Mouse (Mus musculus) layer of hippocampus, adult 2 months (tissue): ENCODE measurements around the gene Tbc1d16. TPM values are rescaled to one million over a fixed set of nuclear protein-coding genes. Genes with fewer than 3 reads are reported as not detected.

Source experiments
- DNase-seq, 2 experiments: peaks; one replicate each; pipeline ENCODE4 v3.0.0; 2022; ENCODE audit warnings: low spot score in 2 of 2
- H3K27ac ChIP-seq: fragments of 200-600 bp; 2 replicates; pipeline ENCODE4 v1.8.1; 2022
- H3K4me3 ChIP-seq: fragments of 200-600 bp; 2 replicates; pipeline ENCODE4 v1.8.1; 2022; ENCODE audit warnings: mild to moderate bottlenecking
- CTCF ChIP-seq: fragments of 200-600 bp; conservative IDR thresholded peaks from 2 replicates; pipeline ENCODE4 v1.8.1; 2022; ENCODE audit warnings: antibody characterized with exemption, mild to moderate bottlenecking, moderate library complexity
- total RNA-seq, 2 experiments: library from RNA; stranded (reverse); gene quantifications; 2 replicates each; pipeline ENCODE4 v1.2.3; 2021

Gene Tbc1d16
- total RNA-seq, 2 experiments from 2014 or later: 44.0 to 44.1 TPM

DNA sequence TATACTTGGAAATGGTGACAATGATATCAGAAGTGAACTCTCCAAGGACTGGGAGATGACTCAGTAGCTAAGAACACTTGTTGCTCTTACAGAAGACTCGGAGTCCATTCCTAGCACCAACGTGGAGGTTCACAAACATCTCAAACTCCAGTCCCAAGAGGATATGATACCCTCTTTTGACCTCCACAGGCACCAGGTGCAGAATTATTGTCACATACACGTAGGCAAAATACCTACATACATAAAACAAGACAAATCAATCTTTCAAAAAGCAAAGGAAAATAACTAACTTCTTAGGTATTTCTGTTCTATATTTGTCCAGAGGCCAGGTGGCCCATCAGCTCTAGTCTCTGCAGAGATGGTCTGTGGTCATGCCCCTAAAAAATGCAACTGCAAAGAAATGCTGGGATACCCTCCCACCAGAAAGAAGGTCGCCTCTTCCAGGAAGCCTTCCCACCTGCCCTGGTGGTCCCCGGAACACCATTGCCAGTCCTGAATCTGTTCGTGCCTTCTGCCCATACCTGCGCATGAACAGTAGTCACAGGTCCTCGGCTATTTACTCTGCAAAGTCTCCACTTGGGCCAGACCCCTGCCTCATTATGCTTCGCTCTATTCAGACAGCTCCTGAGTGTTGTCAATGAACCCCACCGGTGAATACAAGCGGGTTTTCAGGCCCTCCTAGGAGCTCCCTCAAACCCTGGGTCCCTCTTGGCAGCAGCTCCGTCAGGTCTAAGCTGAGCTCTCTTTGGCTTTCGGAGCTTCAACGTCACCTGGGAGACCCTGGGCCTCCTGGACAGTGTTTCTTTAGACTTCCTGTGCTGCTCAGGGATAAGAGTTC is 95.9 kb downstream of the Tbc1d16 start:
- H3K27ac ChIP-seq: no peak overlapping the region
- TF ChIP-seq CTCF: no peak
- DNase-seq: no peak
- no peak overlapping the region for H3K4me3 ChIP-seq

DNA sequence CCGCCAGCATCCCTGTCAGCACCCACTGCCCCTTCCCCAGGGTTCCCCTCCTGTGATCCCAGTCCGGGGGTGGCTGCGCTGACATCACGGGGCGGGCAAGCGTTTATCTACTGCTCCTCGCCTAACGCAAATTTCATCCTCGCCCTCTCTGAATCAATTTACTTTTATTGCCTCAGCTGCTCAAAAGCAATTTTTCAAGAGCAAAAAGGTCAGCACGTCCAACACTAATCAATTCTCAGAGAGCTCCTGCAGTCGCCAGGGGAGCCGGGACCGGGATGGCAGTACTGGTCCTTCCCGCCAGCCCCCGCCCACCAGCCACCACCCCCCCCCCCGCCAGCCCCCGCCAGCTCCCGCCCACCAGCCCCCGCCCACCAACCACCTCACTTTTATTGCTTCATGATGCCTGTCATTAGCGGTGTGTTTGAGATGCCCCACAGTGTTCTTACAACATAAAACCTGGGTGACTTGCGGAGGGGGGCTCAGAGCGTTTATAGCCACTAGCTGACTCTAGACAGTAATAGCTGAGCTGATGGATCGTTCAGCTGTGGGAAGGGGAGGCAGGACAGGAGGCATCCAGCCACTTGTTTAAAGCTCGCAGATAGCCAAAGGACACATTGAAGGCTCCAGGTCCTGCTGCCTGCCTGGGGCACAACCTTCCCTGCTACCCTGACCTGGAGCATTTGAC is 98.1 kb downstream of the Tbc1d16 start:
- TF ChIP-seq CTCF: no peak
- no peak overlapping the region for H3K27ac ChIP-seq
- DNase-seq: no peak
- no peak overlapping the region for H3K4me3 ChIP-seq

DNA sequence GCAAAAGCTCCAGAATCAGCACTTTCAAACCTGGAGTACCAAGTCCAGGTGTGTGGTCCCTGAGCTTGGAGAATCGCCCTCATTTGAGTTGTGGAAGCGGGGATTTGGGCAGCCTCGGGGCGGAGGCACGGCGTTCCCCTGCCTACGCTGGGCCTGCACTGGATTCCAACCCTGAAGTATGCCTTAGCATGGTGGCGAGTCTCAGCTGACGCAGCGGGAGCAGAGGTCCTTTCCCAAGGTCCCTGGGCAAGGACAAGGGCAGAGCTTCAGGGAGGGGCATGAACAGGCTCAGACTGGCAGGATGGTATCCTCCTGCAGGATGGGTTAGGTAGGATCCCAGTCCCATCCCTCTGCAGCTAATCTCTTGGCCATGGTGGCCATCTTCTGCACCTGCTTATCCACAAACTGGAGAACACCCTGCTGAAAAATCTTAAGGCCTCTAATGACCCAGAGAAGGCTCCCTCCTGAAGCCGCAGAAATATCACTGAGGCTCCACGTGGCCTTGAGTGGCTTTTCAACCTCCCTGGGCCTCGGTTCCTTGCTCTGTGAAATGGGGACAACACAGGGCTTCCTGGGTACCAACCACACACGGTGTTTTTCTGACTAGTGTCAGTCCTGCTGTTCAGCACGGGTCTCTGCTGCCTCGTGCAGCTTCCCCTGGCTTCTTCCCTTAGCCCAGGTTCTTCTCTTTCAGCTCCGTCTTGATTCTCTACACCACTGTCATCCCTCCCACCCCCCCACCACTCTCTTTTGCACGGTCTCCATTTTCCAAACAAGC is 98.8 kb downstream of the Tbc1d16 start:
- no peak for DNase-seq
- TF ChIP-seq CTCF: no peak
- Histone ChIP-seq H3K4me3 (no peak overlapping the region), H3K27ac (no peak overlapping the region)

DNA sequence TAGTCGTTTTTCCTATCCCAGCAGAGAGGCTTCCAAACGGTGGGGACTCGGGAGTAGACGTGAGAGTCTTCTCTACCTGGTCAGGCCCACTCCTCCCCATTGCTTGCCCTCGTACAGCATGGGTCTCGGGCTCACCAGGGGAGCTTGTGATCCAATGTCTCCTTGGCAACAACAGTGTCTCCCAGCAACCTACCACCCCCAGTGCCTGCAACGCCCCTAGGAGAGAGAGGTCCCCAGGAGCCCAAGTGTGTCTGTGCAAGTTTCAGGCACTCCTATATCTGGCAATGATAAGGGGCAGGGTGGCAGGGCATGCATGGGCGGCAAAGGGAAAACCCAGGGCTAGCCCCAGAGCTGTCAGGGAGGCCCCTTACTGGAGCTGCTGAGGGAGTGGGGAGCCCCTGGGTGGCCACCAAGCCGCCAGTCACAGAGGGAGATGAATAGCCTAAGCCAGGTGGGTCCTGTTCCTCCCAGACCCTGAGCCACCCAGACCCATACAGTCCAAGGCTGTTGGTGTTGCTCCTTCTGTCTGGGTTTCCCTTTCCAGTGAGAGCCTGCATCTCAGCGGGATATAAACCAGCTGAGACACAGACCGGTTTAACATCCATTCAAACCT is 99.5 kb downstream of the Tbc1d16 start:
- no peak for DNase-seq
- H3K4me3 ChIP-seq: no peak overlapping the region
- no peak for TF ChIP-seq CTCF

DNA sequence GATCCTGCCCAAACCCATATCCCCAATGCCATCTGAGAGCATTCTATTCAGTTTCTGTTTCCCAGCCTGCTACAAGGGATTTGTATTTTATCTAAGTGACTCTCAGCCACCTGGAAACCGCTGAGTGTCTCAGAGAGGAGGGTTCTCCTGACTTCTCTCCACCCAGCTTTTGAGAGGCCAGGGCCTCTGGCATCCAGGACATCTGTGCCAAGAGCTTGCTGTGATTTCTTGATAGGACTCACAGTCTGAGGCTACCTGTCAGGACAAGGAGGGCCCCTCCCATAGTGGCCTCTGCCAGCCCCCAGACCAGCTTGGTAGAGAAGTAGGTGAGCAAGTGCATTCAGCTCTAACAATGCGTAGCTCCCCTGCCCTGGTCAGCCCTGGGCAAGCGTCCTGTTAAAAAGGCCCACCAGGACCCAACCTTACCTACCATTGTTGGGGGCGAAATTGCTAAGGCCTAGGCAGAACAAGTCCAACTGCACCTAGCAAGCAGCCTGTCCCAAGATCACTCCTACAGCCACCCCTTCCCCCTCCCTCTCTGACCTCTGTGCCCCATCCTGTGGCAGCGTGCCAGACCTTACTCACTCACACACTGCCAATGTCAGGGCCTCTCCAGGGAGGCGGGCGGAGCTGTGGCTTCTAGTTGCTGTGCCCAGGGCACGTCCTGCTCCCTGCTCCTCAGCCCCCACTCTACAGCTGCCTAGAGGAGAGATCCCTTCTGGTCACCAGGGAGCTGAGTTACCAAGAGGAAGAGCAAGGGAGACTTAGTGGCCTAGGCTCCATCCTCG is 100.4 kb downstream of the Tbc1d16 start:
- no peak overlapping the region for H3K27ac ChIP-seq
- DNase-seq: no peak
- TF ChIP-seq CTCF: no peak
- H3K4me3 ChIP-seq: no peak overlapping the region

More for the DNA sequence above, 99.5 kb downstream of the Tbc1d16 start:
- H3K27ac ChIP-seq: no peak overlapping the region

DNA sequence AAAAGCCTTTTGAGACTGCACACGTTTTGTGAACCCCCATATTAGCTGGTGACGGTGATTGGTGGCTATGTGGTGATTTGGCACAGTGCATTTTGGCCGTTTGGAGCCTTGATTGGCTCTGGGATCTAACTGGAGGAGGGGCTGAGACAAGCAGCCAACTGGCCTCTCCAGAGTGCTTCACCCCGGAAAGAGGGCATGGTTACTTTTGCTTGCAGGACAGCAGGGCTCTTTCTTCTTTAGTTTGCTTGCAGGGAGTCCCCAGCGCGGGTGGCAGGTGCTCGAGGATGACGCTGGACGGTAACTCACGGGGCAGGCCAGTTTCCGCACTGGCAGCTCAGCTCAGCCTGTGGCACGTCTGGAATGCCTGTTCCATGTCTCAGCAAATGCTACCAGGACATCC is 101.2 kb downstream of the Tbc1d16 start:
- H3K4me3 ChIP-seq: no peak overlapping the region
- H3K27ac ChIP-seq: no peak overlapping the region
- DNase-seq: no peak
- TF ChIP-seq CTCF: no peak

DNA sequence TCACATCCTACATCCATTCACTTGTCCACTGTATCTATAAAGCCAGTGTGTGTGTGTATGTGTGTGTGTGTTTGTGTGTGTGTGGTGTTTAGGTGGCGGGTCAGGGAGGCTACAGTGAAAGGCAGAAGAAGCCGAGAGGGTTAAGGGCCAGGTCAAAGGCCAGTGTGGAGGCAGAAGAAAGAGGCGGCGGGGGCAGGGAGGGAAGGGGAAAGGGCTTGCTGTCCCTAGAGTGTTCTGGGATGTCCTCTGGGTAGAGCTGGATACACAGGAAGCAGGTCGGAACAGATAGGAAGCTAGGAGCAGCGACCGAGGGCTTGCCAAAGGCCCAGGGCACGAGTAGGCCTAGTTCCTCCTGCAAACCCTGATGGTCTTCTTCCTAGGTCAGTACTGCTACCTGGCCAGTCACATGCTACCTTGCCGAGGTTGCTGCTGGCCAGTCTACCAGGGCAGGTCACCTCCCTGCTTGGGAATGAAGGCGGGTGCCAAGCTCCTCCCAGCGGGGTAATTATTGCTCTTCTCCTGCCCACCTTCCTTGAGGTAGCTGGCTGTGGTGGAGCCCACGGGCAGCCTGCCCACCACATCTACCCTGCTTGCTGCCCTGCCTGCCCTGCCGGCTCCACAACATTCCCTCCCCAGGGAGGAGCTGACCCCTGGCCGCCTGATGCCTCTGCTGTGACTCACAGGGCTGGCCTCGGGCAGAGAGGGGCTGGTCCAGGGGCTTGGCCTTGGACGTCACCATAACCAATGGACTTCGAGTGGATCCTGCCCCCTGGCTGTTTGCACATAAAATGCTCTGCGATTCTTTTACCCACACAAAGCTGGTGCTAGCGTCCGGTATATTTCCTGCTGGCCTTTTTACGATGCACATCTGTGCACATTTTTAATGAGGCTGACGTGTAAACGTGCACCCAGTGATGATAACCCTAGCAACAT is 102.1 kb downstream of the Tbc1d16 start:
- peak; percentile 25 to 37 for DNase-seq
- Histone ChIP-seq H3K27ac (0 out of 2 replicates have a peak overlapping the region, but pooled peaks have one; percentile 9), H3K4me3 (no peak overlapping the region)
- TF ChIP-seq CTCF: peak; percentile 78

DNA sequence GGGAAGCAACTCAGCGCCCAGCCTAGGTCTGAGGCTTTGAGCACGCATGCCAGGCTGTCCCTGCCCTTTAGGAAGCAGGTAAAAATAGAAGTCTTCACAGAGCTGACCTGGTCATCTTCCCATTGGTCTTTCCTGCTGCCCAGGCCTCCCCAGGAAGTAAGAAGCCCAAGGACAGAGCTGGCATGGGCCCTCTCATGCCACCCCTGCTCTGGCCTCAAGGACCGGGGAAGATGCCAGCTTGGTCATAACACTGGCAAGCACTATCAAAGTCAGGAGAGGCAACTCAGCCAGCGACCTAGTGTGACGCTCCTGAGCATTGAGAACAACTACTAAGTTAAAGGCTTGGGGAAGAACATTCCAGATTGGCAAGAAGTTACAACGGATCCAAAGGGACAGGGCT is 103.8 kb downstream of the Tbc1d16 start:
- TF ChIP-seq CTCF: no peak
- Histone ChIP-seq H3K27ac (no peak overlapping the region), H3K4me3 (no peak overlapping the region)

DNA sequence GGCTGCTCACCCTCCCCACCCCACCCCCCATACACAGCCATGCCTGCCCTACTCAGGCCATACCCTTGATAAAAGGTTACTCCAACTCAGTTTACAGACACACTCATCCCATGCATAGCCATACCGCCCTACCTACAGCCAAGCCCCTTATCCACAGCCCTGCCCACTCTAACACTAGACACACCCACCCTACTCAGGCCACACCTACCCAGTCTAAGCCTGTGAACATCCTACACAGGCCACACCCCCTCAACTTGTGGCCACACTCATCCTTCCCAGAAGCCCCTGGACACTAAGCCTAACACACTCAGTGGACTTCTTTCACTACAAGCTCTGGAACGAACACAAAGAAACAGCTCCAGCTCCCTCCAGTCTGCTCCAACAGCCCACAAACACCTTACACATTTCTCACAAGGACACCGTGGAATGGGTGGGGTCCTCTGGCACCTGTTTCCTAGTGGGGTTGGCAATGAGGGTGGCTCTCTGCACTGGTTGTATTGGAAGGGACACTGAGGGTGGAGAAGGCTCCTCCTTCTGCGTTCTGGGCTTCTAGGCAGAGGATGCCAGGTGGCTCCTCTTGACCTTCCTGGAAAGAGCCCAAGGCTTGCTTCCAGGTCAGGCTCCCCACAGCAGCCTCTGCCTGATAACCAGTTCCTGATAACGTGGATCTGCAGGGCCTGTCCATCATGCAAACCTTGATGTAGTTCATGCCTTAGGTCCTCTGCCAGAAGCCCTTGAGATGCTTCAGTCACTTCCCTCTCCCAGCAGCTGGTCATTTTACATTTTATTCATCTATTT is 104.6 kb downstream of the Tbc1d16 start:
- no peak overlapping the region for H3K4me3 ChIP-seq
- H3K27ac ChIP-seq: no peak overlapping the region
- no peak for DNase-seq
- no peak for TF ChIP-seq CTCF

More for the DNA sequence above, 103.8 kb downstream of the Tbc1d16 start:
- DNase-seq: no peak

DNA sequence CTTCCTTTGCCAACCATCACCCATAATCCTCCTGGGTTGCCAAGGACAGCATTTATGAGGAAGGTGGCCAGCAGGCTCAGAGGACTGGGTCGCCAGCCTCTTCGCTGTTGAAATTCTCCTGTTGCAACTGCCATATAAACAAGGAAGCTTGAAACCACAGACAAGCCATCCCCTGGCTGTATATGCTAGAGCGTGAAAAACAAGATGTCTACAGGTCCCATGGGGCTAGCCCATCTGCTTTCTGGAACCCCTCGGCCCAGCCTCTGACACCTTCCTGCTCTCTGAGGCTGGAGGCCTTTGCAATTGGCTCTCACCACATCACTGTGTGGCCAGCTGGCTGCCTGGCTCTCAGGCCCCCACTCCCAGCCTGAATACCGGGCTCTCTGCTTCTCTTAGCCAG is 105.9 kb downstream of the Tbc1d16 start:
- no peak for TF ChIP-seq CTCF
- no peak for DNase-seq

DNA sequence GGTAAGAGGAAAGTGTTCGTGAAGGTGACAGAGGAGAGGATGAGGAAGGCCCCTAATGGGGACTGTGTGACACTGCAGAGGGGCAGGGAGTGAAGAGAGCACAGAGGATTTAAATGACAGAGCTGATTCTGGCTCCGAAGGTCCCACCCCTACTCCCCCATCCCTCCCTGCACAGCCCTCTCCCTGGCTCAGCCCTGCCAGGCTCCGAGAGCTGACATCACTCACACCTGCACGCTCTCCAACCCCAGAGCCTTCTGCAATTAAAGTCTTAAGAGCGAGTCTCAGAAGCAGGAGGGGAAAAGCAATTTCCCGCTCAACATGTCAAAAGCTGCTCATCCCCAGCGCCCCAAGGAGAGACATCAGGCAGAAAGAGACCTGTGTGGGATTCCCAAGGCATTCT is 109.4 kb downstream of the Tbc1d16 start:
- H3K4me3 ChIP-seq: no peak overlapping the region
- H3K27ac ChIP-seq: no peak overlapping the region
- no peak for TF ChIP-seq CTCF
- no peak for DNase-seq

More for the DNA sequence above, 105.9 kb downstream of the Tbc1d16 start:
- no peak overlapping the region for H3K27ac ChIP-seq
- H3K4me3 ChIP-seq: no peak overlapping the region
